Mouse (Mus musculus) myocyte (in vitro differentiated cells): ENCODE measurements around the gene Mesp2. TPM values are rescaled to one million over a fixed set of nuclear protein-coding genes. Genes with fewer than 3 reads are reported as not detected.

ENCODE experiments used
- H3K27me3 ChIP-seq: one replicate; pipeline ENCODE4 v1.6.1; 2011; ENCODE audit not compliant: control insufficient read depth, insufficient read depth, insufficient read length
- H3K36me3 ChIP-seq: one replicate; pipeline ENCODE4 v1.6.1; 2011; ENCODE audit not compliant: control insufficient read depth, insufficient read depth
- H3K4me2 ChIP-seq: one replicate; pipeline ENCODE4 v1.6.1; 2011; ENCODE audit warnings: low read depth, control low read depth
- H3K4me3 ChIP-seq: one replicate; pipeline ENCODE4 v1.5.1; 2011; ENCODE audit warnings: mild to moderate bottlenecking, control low read depth, moderate library complexity
- H3K79me2 ChIP-seq: one replicate; pipeline ENCODE4 v1.6.1; 2011; ENCODE audit not compliant: control insufficient read depth, insufficient read depth
- H3ac ChIP-seq: one replicate; pipeline ENCODE4 v1.6.1; 2011; ENCODE audit not compliant: control insufficient read depth, insufficient read length
- CEBPB ChIP-seq: IDR thresholded peaks from 2 replicates; pipeline ENCODE4 v1.6.1; 2011; ENCODE audit warnings: mild to moderate bottlenecking, moderate library complexity; ENCODE audit not compliant: poor library complexity, insufficient read depth, severe bottlenecking
- E2F4 ChIP-seq: IDR thresholded peaks from one replicate; pipeline ENCODE4 v1.6.1; 2011; ENCODE audit warnings: mild to moderate bottlenecking, control low read depth, moderate library complexity; ENCODE audit not compliant: insufficient read depth
- MAX ChIP-seq: IDR thresholded peaks from one replicate; pipeline ENCODE4 v1.6.1; 2011; ENCODE audit warnings: low read depth, mild to moderate bottlenecking, control low read depth
- MYOD1 ChIP-seq, 3 experiments: IDR thresholded peaks; one replicate each; pipeline ENCODE4 v1.6.1; 2011; ENCODE audit warnings: control low read depth in 2 of 3, low read depth in 2 of 3, mild to moderate bottlenecking in 2 of 3, moderate library complexity in 1 of 3; ENCODE audit not compliant: insufficient read length in 2 of 3, control insufficient read depth in 1 of 3
- MYOG ChIP-seq, 3 experiments: IDR thresholded peaks; one replicate each; pipeline ENCODE4 v1.6.1; 2011; ENCODE audit warnings: control low read depth in 2 of 3, low read depth in 2 of 3, mild to moderate bottlenecking in 2 of 3; ENCODE audit not compliant: insufficient read length in 2 of 3, control insufficient read depth in 1 of 3, insufficient read depth in 1 of 3
- POLR2A ChIP-seq: IDR thresholded peaks from one replicate; pipeline ENCODE4 v1.6.1; 2011; ENCODE audit warnings: low read depth, mild to moderate bottlenecking, control low read depth, moderate library complexity; ENCODE audit not compliant: insufficient read length
- POLR2AphosphoS2 ChIP-seq: IDR thresholded peaks from one replicate; pipeline ENCODE4 v1.6.1; 2011; ENCODE audit warnings: low read depth, control low read depth; ENCODE audit not compliant: insufficient read length
- REST ChIP-seq: IDR thresholded peaks from one replicate; pipeline ENCODE4 v1.6.1; 2011; ENCODE audit warnings: mild to moderate bottlenecking, control low read depth, moderate library complexity; ENCODE audit not compliant: insufficient read depth, insufficient read length
- SRF ChIP-seq: IDR thresholded peaks from one replicate; pipeline ENCODE4 v1.6.1; 2011; ENCODE audit warnings: low read depth; ENCODE audit not compliant: control insufficient read depth, insufficient read length
- TCF12 ChIP-seq: IDR thresholded peaks from one replicate; pipeline ENCODE4 v1.6.1; 2011; ENCODE audit warnings: mild to moderate bottlenecking, control low read depth; ENCODE audit not compliant: poor library complexity, insufficient read depth, severe bottlenecking
- TCF3 ChIP-seq: IDR thresholded peaks from one replicate; pipeline ENCODE4 v1.6.1; 2011; ENCODE audit warnings: low read depth, control low read depth; ENCODE audit not compliant: insufficient read length
- USF1 ChIP-seq: IDR thresholded peaks from one replicate; pipeline ENCODE4 v1.6.1; 2011; ENCODE audit warnings: low read depth, mild to moderate bottlenecking, control low read depth, moderate library complexity
- polyA plus RNA-seq: library from polyadenylated mRNA; unstranded; fragments of >200 nt; fragmentation: generic; extraction: Trizol; gene quantifications from one replicate; pipeline ENCODE4 v1.2.1, GENCODE M21; 2012; ENCODE audit warnings: missing spikeins

Gene Mesp2
- polyA plus RNA-seq, 1 experiment, result not detected

DNA sequence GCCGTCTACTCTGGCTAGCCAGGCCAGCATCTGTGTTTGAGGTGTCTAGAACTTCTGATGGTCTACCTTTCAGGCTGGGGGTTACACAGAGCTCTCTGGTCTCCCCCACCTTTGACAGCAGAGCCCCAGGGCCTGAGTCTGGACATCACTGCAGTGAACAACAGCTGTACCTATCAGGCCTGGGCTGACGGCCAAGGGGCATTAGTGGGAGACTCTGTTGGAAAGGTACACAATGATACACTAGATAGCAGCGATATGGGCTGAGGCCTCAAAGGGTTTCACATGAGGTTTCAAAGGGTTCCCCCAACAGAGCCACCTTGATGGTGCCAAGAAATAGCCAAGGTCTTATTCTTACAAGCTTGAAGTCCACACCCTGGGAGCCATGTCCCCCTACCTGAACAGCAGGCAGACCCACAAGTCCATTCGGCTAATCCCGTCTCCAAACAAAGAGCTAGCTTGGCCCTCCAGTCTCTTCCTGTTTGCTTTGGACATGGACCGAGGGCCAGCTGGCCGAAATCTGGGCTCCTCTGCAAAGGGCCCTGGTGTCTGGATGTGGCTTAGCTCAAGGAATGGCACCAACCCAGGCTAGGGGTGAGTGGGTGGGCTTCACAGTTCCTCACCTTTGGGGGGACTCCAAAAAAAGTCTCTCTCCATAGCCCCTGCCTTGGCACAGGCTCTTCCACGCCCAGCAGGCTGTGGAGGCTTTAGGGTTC, 33.7 kb downstream of the Mesp2 start:
- Histone ChIP-seq H3K4me3 (no peak overlapping the region), H3K79me2 (no peaks in the 10 kb centered on the region), H3K36me3 (no peaks in the 10 kb centered on the region), H3ac (no peak overlapping the region), H3K27me3 (no peaks in the 10 kb centered on the region), H3K4me2 (no peak overlapping the region)
- TF ChIP-seq USF1 (no peak), MYOG (IDR thresholded peaks at IDR 0.05; ENCODE audit: control insufficient read depth in 1 of 3, insufficient read depth in 1 of 3, insufficient read length in 2 of 3, low read depth in 2 of 3) (no peak), REST (no peak), SRF (no peak), TCF12 (no peak)

GRCm38 (mm10) chr7:79846342-79846741, 35.8 kb downstream of the Mesp2 start:
- Histone ChIP-seq H3ac (no peak overlapping the region), H3K79me2 (no peaks in the 10 kb centered on the region), H3K4me2 (peak overlapping the region; percentile 84), H3K36me3 (no peaks in the 10 kb centered on the region), H3K4me3 (no peak overlapping the region), H3K27me3 (no peaks in the 10 kb centered on the region)
- TF ChIP-seq TCF12, result no peak
- TF ChIP-seq POLR2A, result no peak
- no peak for TF ChIP-seq USF1
- no peak for TF ChIP-seq SRF
- TF ChIP-seq POLR2AphosphoS2, result no peak

DNA sequence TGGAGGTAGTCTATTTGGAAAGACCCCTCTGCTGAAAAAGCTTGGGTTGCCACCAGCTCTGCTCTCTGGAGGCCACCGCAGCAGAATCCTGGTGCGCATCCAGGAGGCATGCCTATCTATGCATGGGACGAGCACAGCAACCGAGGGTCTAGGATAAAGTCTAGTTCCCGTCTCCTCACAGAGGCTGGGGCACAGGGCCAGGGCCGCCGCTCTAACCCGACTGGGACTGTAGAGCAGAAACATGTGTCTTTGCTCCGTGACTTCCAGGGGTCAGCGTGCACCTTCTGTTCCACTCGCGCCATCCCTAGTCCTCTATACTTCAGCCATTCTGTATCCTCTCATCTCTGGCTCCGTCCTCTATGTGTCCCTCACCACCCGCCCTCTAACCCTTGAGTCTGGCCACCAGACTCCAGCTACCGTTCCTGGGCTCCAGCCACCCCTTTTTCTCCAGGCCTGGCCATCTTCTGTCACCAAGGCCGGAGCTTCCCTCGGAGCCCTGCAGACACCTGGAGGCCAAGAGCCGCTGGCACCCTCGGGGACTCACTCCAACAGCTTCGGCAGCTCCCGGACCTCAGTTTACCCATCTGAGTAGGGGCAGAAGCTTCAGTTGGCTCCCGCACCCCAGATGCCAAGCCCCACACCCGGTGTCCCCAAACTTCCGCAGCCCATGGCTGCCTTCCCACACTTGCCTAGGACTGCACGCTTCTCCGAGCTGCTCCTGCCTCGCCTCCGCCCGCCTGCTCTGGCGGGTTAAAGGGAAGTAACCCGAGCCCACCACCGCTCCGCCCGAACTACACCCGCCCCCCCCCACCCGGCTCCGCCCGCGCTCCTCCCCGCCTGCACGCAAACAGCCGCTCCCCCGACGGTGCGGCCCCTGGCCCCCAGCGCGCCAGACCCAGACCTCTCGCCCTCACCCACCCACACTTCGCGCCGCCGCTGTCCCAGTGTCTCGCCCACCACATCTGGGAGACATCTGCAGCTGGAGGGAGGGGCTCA, 37.2 kb downstream of the Mesp2 start:
- peak overlapping the region; percentile 84 for H3K4me2 ChIP-seq
- H3K27me3 ChIP-seq, result no peaks in the 10 kb centered on the region
- peak overlapping the region; percentile 28 for H3K4me3 ChIP-seq
- no peak overlapping the region for H3ac ChIP-seq
- no peaks in the 10 kb centered on the region for H3K36me3 ChIP-seq
- TF ChIP-seq CEBPB (no peak), MYOD1 (IDR thresholded peaks at IDR 0.05; ENCODE audit: control insufficient read depth in 1 of 3, insufficient read length in 2 of 3, low read depth in 2 of 3) (peak in 1 of 3 experiments; percentile 13), POLR2AphosphoS2 (peak; percentile 68), POLR2A (peak; percentile 79), USF1 (no peak), E2F4 (no peak), SRF (no peak), MAX (no peak)
- H3K79me2 ChIP-seq, result no peaks in the 10 kb centered on the region

- no peak overlapping the region for H3K4me3 ChIP-seq
- no peaks in the 10 kb centered on the region for H3K79me2 ChIP-seq
- no peaks in the 10 kb centered on the region for H3K27me3 ChIP-seq
- H3K4me2 ChIP-seq, result no peak overlapping the region
- H3K36me3 ChIP-seq, result no peaks in the 10 kb centered on the region
- H3ac ChIP-seq, result no peak overlapping the region
- TF ChIP-seq MYOD1 (IDR thresholded peaks at IDR 0.05; ENCODE audit: control insufficient read depth in 1 of 3, insufficient read length in 2 of 3, low read depth in 2 of 3) (no peak), MAX (no peak), CEBPB (no peak), USF1 (no peak), POLR2A (no peak), SRF (no peak), TCF12 (no peak), POLR2AphosphoS2 (no peak), REST (no peak), E2F4 (no peak), MYOG (IDR thresholded peaks at IDR 0.05; ENCODE audit: control insufficient read depth in 1 of 3, insufficient read depth in 1 of 3, insufficient read length in 2 of 3, low read depth in 2 of 3) (no peak), TCF3 (no peak)
These were observed 45.8 kb downstream of the Mesp2 start for GRCm38 (mm10) chr7:79856305-79856704.
